Mouse (Mus musculus) right cerebral cortex, postnatal 4 days (tissue): ENCODE results near the gene 1700069L16Rik.

Experiments used
- DNase-seq: peaks from one replicate; pipeline ENCODE4 v3.0.0-alpha.2; 2022

1700069L16Rik gene

DNA sequence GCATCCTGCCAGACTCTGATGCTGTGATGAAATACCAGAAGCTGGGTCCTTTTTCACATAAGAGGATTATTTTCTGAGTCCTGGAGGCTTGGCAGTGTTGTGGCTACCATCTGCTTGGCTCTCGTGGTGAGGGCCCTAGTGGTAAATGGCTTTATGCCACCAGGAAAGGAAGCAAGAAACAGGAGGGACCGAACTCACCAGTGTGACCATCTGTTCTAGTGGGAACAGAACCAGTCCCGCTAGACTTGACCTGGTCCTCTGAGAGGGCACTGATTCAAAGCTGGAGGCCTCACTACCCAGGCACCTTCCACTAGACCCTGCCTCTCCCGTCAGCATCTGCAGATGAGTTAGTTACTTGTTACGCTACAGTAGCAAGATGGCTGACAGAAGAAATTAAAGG is 41.3 kb downstream of the 1700069L16Rik start:
- no peak for DNase-seq

DNA sequence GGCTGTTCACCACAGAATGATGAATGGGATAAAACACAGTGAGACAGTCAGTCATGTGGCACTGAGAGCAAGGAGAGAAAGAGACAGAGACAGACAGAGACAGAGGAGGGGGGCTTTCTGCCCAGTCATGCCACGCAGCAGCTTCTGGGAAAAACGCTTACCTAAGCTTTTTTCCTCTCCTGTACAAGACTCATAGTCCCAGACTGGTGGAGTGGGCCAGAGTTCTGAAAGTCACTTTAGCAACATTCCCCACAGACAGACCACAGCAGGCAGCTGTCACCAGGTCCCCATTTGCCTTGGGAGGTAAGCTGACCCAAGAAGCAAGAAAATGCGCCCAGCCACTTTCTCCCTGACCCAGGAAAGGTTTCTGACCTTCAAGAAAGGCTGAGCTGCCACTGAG is 42.1 kb downstream of the 1700069L16Rik start:
- no peak for DNase-seq

DNA sequence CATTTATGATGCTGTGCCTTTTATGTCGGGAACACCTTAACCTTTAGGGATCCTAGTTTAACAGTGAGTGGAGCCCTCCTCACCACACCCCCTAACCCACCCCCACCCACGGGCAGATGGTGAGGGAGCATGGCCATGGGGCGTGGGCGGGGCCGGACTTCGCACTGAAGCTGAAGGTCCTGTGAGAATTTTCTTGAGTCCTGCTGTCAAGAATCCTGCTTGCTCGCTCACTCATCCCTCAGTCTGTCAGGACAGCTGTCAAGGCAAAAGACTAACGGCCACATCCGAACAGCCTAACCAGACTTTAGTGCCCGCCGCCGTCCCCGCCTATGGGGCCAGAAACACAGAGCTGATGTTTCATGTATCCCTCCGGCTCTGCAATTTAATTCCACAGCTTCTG is 43.4 kb downstream of the 1700069L16Rik start:
- no peak for DNase-seq

DNA sequence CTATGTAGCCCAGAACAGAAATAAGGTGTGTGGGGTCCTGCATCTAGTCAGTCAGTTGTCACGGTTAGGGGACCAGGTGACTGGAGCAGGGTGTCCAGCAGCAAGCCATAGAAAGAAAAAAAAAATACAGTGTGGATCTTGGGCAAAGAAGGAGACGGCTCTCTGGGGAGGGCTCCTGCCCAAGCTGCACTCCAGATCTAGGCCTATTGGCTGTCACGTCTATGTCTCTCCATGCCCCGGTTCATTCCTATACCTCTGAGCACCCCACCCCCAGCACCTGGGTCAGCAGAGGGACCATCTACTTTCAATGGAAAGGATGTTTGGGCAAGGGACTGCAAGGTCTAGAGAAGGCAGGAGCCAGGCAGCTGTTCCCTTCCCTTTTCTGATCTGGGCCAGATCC is 45.1 kb downstream of the 1700069L16Rik start:
- no peak for DNase-seq

DNA sequence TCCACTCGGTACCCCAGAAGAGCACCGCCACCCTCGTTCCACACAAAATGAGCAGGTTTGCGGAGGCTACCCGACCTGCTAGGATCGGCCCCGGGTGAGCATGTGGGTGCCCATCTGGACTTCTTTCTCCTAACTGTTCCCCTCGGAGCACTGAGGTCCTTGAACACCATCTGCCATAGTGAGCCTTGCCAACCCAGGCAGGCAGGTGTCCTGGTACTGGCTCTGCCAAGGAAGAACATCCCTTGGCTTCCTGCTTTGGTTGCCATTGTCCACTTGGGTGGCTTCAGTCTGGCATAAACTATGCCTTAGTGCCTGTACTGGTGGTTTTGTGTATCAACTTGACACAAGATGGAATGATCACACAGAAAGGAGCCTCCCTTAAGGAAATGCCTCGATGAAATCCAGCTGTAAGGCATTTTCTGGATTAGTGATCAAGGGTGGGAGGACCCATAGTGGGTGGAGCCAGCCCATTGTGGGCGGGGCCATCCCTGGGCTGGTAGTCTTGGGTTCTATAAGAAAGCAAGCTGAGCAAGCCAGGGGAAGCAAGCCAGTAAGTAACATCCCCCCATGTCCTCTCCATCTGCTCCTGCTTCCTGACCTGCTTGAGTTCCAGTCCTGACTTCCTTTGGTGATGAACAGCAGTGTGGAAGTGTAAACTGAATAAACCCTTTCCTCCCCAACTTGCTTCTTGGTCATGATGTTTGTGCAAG is 45.7 kb downstream of the 1700069L16Rik start:
- DNase-seq, result no peak

GRCm38 (mm10) chr5:113677541-113677940 is 47.0 kb downstream of the 1700069L16Rik start:
- DNase-seq, result no peak

GRCm38 (mm10) chr5:113674851-113675250 is 49.7 kb downstream of the 1700069L16Rik start:
- DNase-seq, result no peak

GRCm38 (mm10) chr5:113672456-113672855 is 52.1 kb downstream of the 1700069L16Rik start:
- DNase-seq, result no peak

DNA sequence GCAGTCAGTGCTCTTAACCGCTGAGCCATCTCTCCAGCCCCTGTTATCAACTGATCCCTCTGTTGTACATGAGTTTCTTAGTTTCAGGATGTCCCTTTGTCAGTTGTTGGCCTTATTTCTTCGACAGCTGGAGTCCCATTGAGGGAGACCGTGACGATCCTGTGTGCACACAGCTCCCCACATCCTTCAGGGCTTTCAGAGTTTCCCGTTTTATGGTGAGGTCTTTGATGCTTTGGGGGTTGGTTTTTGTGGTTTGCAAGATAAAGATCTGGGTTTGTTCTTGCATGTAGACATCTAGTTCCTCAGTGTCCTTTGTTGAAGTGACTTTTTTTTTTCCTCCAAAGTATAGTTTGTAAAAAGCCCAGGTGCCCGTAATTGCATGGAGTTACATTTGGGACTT is 54.0 kb downstream of the 1700069L16Rik start:
- DNase-seq, result no peak

GRCm38 (mm10) chr5:113670110-113670509 is 54.5 kb downstream of the 1700069L16Rik start:
- no peak for DNase-seq

GRCm38 (mm10) chr5:113664629-113665195 is 59.9 kb downstream of the 1700069L16Rik start:
- DNase-seq, result no peak

DNA sequence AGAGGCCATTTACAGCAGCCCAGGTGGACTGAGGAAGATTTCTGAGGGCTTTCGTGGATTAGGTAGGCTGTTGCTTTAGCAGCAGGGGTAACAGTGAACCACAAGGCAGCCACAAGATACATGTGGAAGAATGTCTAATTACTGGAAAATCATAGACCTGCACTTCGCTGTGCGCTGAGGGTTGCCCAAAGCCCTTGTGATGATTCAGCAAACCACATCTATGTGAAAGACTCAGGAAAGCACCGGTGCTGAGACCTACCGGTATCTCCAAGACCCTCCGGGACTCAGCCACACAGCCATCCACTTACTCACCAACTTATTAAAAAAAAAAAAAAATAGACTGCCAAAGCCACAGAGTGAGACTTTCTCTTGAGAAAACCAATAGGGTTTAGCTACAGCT is 60.4 kb downstream of the 1700069L16Rik start:
- DNase-seq, result no peak

- no peak for DNase-seq
These were observed 63.7 kb downstream of the 1700069L16Rik start for GRCm38 (mm10) chr5:113660872-113661271.

GRCm38 (mm10) chr5:113654821-113655220 is 69.8 kb downstream of the 1700069L16Rik start:
- no peak for DNase-seq

- DNase-seq, result no peak
These were observed 70.4 kb downstream of the 1700069L16Rik start for GRCm38 (mm10) chr5:113654206-113654605.

GRCm38 (mm10) chr5:113652215-113652614 is 72.4 kb downstream of the 1700069L16Rik start:
- no peak for DNase-seq

- DNase-seq, result no peak
These were observed 74.3 kb downstream of the 1700069L16Rik start, which contains the start of gene Cmklr1 for GRCm38 (mm10) chr5:113650035-113650865. Gene Cmklr1 (minus strand): TSS chr5:113650426.

GRCm38 (mm10) chr5:113648647-113649211 is 75.8 kb downstream of the 1700069L16Rik start:
- DNase-seq, result no peak

DNA sequence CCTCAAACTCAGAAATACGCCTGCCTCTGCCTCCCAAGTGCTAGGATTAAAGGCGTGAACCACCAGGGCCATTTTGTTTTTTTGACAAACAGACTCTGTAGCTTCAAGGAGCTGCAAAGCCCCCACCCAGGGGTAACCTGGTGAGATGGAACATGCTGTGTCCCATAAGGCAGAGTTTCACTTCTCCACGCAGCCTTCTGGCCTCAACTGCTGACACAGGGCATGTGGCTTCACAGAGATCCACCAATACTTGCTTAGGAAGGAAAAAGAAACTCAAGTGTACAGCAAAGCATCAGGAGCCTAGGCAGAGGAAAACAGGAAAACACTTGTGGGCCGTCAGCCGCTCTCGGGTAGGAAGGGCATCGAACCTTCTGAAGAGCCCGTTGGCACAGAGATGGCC is 77.4 kb downstream of the 1700069L16Rik start:
- no peak for DNase-seq

- DNase-seq, result no peak
These were observed 80.1 kb downstream of the 1700069L16Rik start for GRCm38 (mm10) chr5:113644520-113644919.

GRCm38 (mm10) chr5:113643107-113643848 is 81.3 kb downstream of the 1700069L16Rik start:
- DNase-seq, result peak; percentile 44
